In the genomic region with DNA sequence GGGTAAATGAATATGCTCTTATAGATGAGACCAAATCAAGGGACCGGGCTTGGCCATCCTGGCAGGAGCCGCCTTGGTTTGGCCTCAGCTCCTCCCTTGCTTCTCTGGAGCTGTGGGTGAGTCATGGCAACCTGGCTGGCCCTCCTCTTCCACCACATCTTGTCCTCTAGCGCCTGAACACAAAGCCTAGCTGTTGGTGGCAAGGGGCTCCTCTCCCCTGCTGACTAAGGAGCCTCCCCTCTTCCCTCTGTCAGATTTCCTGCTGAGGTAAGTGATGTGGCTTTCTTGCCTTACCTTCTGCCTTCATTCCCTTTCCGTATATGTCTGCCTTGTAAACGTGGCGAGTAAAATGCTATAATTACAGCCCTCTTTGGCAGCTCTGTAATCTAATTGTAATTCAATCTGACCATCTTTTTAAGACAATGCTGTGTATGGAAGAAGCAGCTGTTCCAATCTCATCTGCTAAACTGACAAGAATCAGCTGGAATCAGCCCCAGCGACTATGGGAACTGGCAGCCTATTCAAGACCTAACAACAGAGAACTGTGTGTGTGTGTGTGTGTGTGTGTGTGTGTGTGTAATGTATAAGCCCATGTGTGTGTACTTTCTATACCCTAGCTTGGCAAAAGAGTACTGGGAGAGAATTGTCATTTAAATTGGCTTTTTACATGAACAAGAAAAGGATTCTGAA, we compare ENCODE assay signal across 8 mouse cellular contexts.
DNase-seq lines count a peak whose midpoint lies in the region; ATAC-seq lines count a peak whose summit lies in the region.

No protein-coding gene starts in this region.

- no peaks in the 10 kb centered on the region for H3K9me3 ChIP-seq in embryonic facial prominence, embryonic 14.5 days (ENCODE audit: control insufficient read depth, low read length)

- H3K9ac ChIP-seq in embryonic facial prominence, embryonic 14.5 days (ENCODE audit: low read depth, low read length): no peak overlapping the region

- H3K4me2 ChIP-seq in embryonic facial prominence, embryonic 14.5 days (ENCODE audit: low read depth, low read length): no peak overlapping the region

- no peaks in the 10 kb centered on the region for H3K36me3 ChIP-seq in embryonic facial prominence, embryonic 14.5 days (ENCODE audit: control insufficient read depth, insufficient read depth, low read length)

- no peak overlapping the region for H3K4me3 ChIP-seq in embryonic facial prominence, embryonic 14.5 days (ENCODE audit: low read depth, low read length)

- peak overlapping the region; percentile 61 for H3K27ac ChIP-seq in embryonic facial prominence, embryonic 14.5 days (replicated peaks; ENCODE audit: low read depth, low read length)

- peak; percentile 17 to 34 for DNase-seq in kidney, postnatal 4 days
- DNase-seq in kidney, adult 18-20 months: no peak
- DNase-seq in embryonic facial prominence, embryonic 14.5 days (ENCODE audit: low spot score): peak; percentile 81
- peak; percentile 3 for DNase-seq in layer of hippocampus, adult 9-10 months (ENCODE audit: low spot score)
- peak; percentile 71 for DNase-seq in retina, postnatal 1 day
- no peak for DNase-seq in spleen, postnatal 36 days (ENCODE audit: low spot score in 2 of 2)

- peak; percentile 71 for ATAC-seq in embryonic facial prominence, embryonic 14.5 days (ENCODE audit: low read depth)
- no peak for ATAC-seq in erythroblast, adult 5-6 weeks (replicated peaks; ENCODE audit: low FRiP score, poor library complexity, severe bottlenecking)
- no peak for ATAC-seq in erythroid progenitor cell, adult 5-6 weeks (replicated peaks; ENCODE audit: low FRiP score, poor library complexity, severe bottlenecking)

- peaks cover 9% of the 10 kb centered on the region for H3K4me1 ChIP-seq in embryonic facial prominence, embryonic 14.5 days (ENCODE audit: control insufficient read depth, insufficient read depth, low read length)

- WGBS in embryonic facial prominence, embryonic 14.5 days: 35% methylated on average over 7 of the region's 7 CpGs

- no peaks in the 10 kb centered on the region for H3K27me3 ChIP-seq in embryonic facial prominence, embryonic 14.5 days (replicated peaks; ENCODE audit: control insufficient read depth, insufficient read depth, low read length)

Comparison
In these comparisons a context has a peak if more than half of its experiments do, and no peak if none do; other contexts are left out.
1. DNase-seq: peak in kidney, postnatal 4 days (2 of 2), embryonic facial prominence, embryonic 14.5 days (single experiment), layer of hippocampus, adult 9-10 months (single experiment) and retina, postnatal 1 day (single experiment); none in kidney, adult 18-20 months (single experiment) and spleen, postnatal 36 days (0 of 2).